Mouse (Mus musculus): ENCODE results near the gene Ptpn9. TPM values are rescaled to one million over a fixed set of nuclear protein-coding genes. Genes with fewer than 3 reads are reported as not detected.

Ptpn9 gene
- polyA plus RNA-seq, 1 experiment, result 15.0 TPM

- Histone ChIP-seq H3K27me3 (ENCODE audit: control insufficient read depth, insufficient read depth, low read length) (no peaks in the 10 kb centered on the region), H3K4me1 (replicated peaks; ENCODE audit: control insufficient read depth, insufficient read depth, low read length) (no peaks in the 10 kb centered on the region), H3K36me3 (ENCODE audit: control insufficient read depth, insufficient read depth, low read length) (peaks cover 3% of the 10 kb centered on the region; the same call in 1 of the 2 replicates), H3K27ac (ENCODE audit: control insufficient read depth, insufficient read depth, low read length) (no peak overlapping the region), H3K4me3 (ENCODE audit: control insufficient read depth, insufficient read depth, low read length) (no peak overlapping the region)
- 92% methylated on average over 7 of the region's 7 CpGs for WGBS
- DNase-seq, result no peak
- TF ChIP-seq CTCF (IDR thresholded peaks at IDR 0.05; ENCODE audit: borderline replicate concordance, control insufficient read depth, extremely low read depth, insufficient read depth, low read length, poor library complexity) (no peak), POLR2A (IDR thresholded peaks at IDR 0.05; ENCODE audit: control insufficient read depth, extremely low read depth, insufficient read depth, low read length, poor library complexity) (no peak)
Measured at GRCm38 (mm10) chr9:56956966-56957675, 37.6 kb upstream of the Ptpn9 start.

GRCm38 (mm10) chr9:56958689-56959088 is 36.0 kb upstream of the Ptpn9 start:
- H3K36me3 ChIP-seq (ENCODE audit: control insufficient read depth, insufficient read depth, low read length), result peaks cover 9% of the 10 kb centered on the region
- no peak overlapping the region for H3K4me3 ChIP-seq (ENCODE audit: control insufficient read depth, insufficient read depth, low read length)
- TF ChIP-seq CTCF (IDR thresholded peaks at IDR 0.05; ENCODE audit: borderline replicate concordance, control insufficient read depth, extremely low read depth, insufficient read depth, low read length, poor library complexity) (no peak), POLR2A (IDR thresholded peaks at IDR 0.05; ENCODE audit: control insufficient read depth, extremely low read depth, insufficient read depth, low read length, poor library complexity) (no peak)
- 93% methylated on average over 2 of the region's 2 CpGs for WGBS
- no peaks in the 10 kb centered on the region for H3K4me1 ChIP-seq (replicated peaks; ENCODE audit: control insufficient read depth, insufficient read depth, low read length)
- DNase-seq, result no peak
- H3K27ac ChIP-seq (ENCODE audit: control insufficient read depth, insufficient read depth, low read length), result no peak overlapping the region
- H3K27me3 ChIP-seq (ENCODE audit: control insufficient read depth, insufficient read depth, low read length), result no peaks in the 10 kb centered on the region

GRCm38 (mm10) chr9:56961591-56961990 is 33.1 kb upstream of the Ptpn9 start:
- no peaks in the 10 kb centered on the region for H3K4me1 ChIP-seq (replicated peaks; ENCODE audit: control insufficient read depth, insufficient read depth, low read length)
- 97% methylated on average over 3 of the region's 3 CpGs for WGBS
- TF ChIP-seq CTCF (IDR thresholded peaks at IDR 0.05; ENCODE audit: borderline replicate concordance, control insufficient read depth, extremely low read depth, insufficient read depth, low read length, poor library complexity), result no peak
- TF ChIP-seq POLR2A (IDR thresholded peaks at IDR 0.05; ENCODE audit: control insufficient read depth, extremely low read depth, insufficient read depth, low read length, poor library complexity), result no peak
- H3K27me3 ChIP-seq (ENCODE audit: control insufficient read depth, insufficient read depth, low read length), result no peaks in the 10 kb centered on the region
- peaks cover 9% of the 10 kb centered on the region for H3K36me3 ChIP-seq (ENCODE audit: control insufficient read depth, insufficient read depth, low read length)
- no peak for DNase-seq
- H3K27ac ChIP-seq (ENCODE audit: control insufficient read depth, insufficient read depth, low read length), result no peak overlapping the region
- H3K4me3 ChIP-seq (ENCODE audit: control insufficient read depth, insufficient read depth, low read length), result no peak overlapping the region

GRCm38 (mm10) chr9:56970158-56970557 is 24.6 kb upstream of the Ptpn9 start:
- TF ChIP-seq CTCF (IDR thresholded peaks at IDR 0.05; ENCODE audit: borderline replicate concordance, control insufficient read depth, extremely low read depth, insufficient read depth, low read length, poor library complexity) (no peak), POLR2A (IDR thresholded peaks at IDR 0.05; ENCODE audit: control insufficient read depth, extremely low read depth, insufficient read depth, low read length, poor library complexity) (no peak)
- DNase-seq, result no peak
- H3K4me3 ChIP-seq (ENCODE audit: control insufficient read depth, insufficient read depth, low read length), result no peak overlapping the region
- no peaks in the 10 kb centered on the region for H3K27me3 ChIP-seq (ENCODE audit: control insufficient read depth, insufficient read depth, low read length)
- WGBS, result 88% methylated on average over 2 of the region's 2 CpGs
- H3K4me1 ChIP-seq (replicated peaks; ENCODE audit: control insufficient read depth, insufficient read depth, low read length), result no peaks in the 10 kb centered on the region
- no peaks in the 10 kb centered on the region for H3K36me3 ChIP-seq (ENCODE audit: control insufficient read depth, insufficient read depth, low read length)
- H3K27ac ChIP-seq (ENCODE audit: control insufficient read depth, insufficient read depth, low read length), result no peak overlapping the region

GRCm38 (mm10) chr9:56973960-56974524 is 20.7 kb upstream of the Ptpn9 start:
- H3K27ac ChIP-seq (ENCODE audit: control insufficient read depth, insufficient read depth, low read length), result no peak overlapping the region
- no peak for TF ChIP-seq CTCF (IDR thresholded peaks at IDR 0.05; ENCODE audit: borderline replicate concordance, control insufficient read depth, extremely low read depth, insufficient read depth, low read length, poor library complexity)
- no peak for TF ChIP-seq POLR2A (IDR thresholded peaks at IDR 0.05; ENCODE audit: control insufficient read depth, extremely low read depth, insufficient read depth, low read length, poor library complexity)
- H3K27me3 ChIP-seq (ENCODE audit: control insufficient read depth, insufficient read depth, low read length), result no peaks in the 10 kb centered on the region
- no peak for DNase-seq
- H3K4me1 ChIP-seq (replicated peaks; ENCODE audit: control insufficient read depth, insufficient read depth, low read length), result peaks cover 2% of the 10 kb centered on the region; the same call in 1 of the 2 replicates
- WGBS, result 89% methylated on average over 8 of the region's 8 CpGs
- H3K4me3 ChIP-seq (ENCODE audit: control insufficient read depth, insufficient read depth, low read length), result no peak overlapping the region
- no peaks in the 10 kb centered on the region for H3K36me3 ChIP-seq (ENCODE audit: control insufficient read depth, insufficient read depth, low read length)

GRCm38 (mm10) chr9:56975199-56975598 is 19.5 kb upstream of the Ptpn9 start:
- TF ChIP-seq POLR2A (IDR thresholded peaks at IDR 0.05; ENCODE audit: control insufficient read depth, extremely low read depth, insufficient read depth, low read length, poor library complexity) (no peak), CTCF (IDR thresholded peaks at IDR 0.05; ENCODE audit: borderline replicate concordance, control insufficient read depth, extremely low read depth, insufficient read depth, low read length, poor library complexity) (no peak)
- Histone ChIP-seq H3K4me1 (replicated peaks; ENCODE audit: control insufficient read depth, insufficient read depth, low read length) (peaks cover 2% of the 10 kb centered on the region; the same call in 1 of the 2 replicates), H3K27me3 (ENCODE audit: control insufficient read depth, insufficient read depth, low read length) (no peaks in the 10 kb centered on the region), H3K27ac (ENCODE audit: control insufficient read depth, insufficient read depth, low read length) (no peak overlapping the region), H3K4me3 (ENCODE audit: control insufficient read depth, insufficient read depth, low read length) (no peak overlapping the region), H3K36me3 (ENCODE audit: control insufficient read depth, insufficient read depth, low read length) (no peaks in the 10 kb centered on the region)
- no peak for DNase-seq
- 17% methylated on average over 3 of the region's 3 CpGs for WGBS

Data from thymus, adult 2 months (tissue).